ENCODE assay signal across 27 mouse cellular contexts in genomic region chr10:19333425-19333824, GRCm38 (mm10). TPM values are rescaled to one million over a fixed set of nuclear protein-coding genes. Genes with fewer than 3 reads are reported as not detected.
A peak's percentile ranks its signal among the peaks of the same experiment; 100 is the strongest.
DNase-seq lines count a peak whose midpoint lies in the region; TF ChIP-seq lines count a peak whose summit lies in the region.
"Had no signal": no experiment of that assay in that cellular context is flagged by ENCODE, and none has a peak within 500 bp of the region (broad histone marks: within the 10 kb centered on the region; RNA-seq: fewer than 3 reads in every experiment).

No protein-coding gene starts in this region.

- no peaks in the 10 kb centered on the region; the same call in 1 of the 2 replicates for H3K27me3 ChIP-seq in heart, adult 2 months (ENCODE audit: control insufficient read depth, insufficient read depth, low read length)
- H3K27me3 ChIP-seq: intestine, embryonic 15.5 days; limb, embryonic 13.5 days had no signal

- WGBS in heart, adult 2 months, result 86% methylated on average over 1 of the region's 1 CpGs

- no peak for TF ChIP-seq CTCF in heart, adult 2 months (IDR thresholded peaks at IDR 0.05)

- H3K27ac ChIP-seq in heart, adult 2 months, result no peak overlapping the region
- H3K27ac ChIP-seq: heart, embryonic 13.5 days; hindbrain, embryonic 13.5 days; intestine, embryonic 15.5 days; limb, embryonic 13.5 days; liver, embryonic 14.5 days; midbrain, embryonic 13.5 days had no signal

- intact Hi-C loops in heart, adult 2 months (cut with DNase I), result no loop called here

- H3K4me1 ChIP-seq in heart, adult 2 months (ENCODE audit: control insufficient read depth, insufficient read depth, low read length), result no peaks in the 10 kb centered on the region
- H3K4me1 ChIP-seq: heart, embryonic 13.5 days; intestine, embryonic 15.5 days; limb, embryonic 13.5 days had no signal

- H3K36me3 ChIP-seq in heart, adult 2 months (ENCODE audit: control insufficient read depth, insufficient read depth, low read length), result no peaks in the 10 kb centered on the region
- H3K36me3 ChIP-seq: heart, embryonic 13.5 days; hindbrain, embryonic 13.5 days; intestine, embryonic 15.5 days; limb, embryonic 13.5 days; midbrain, embryonic 13.5 days had no signal

- no peaks in the 10 kb centered on the region for H3K79me2 ChIP-seq in heart, adult 2 months (replicated peaks; ENCODE audit: control insufficient read depth, insufficient read depth, low read length)

- TF ChIP-seq POLR2A in heart, adult 2 months (IDR thresholded peaks at IDR 0.05; ENCODE audit: insufficient read depth, low read depth, low read length), result no peak

- DNase-seq in 3T3-L1 (ENCODE audit: low read depth, low spot score), result peak; percentile 56
- DNase-seq in CD4-positive, CD25-positive, alpha-beta regulatory T cell, adult 2 months (ENCODE audit: low read depth, low spot score), result peak; percentile 71
- peak; percentile 53 for DNase-seq in induced T-regulatory cell, adult 2 months (ENCODE audit: low read depth)
- peak; percentile 60 for DNase-seq in thymus, postnatal 14 days
- no peak for DNase-seq in heart, adult 2 months
- no peak for DNase-seq in ovary, postnatal 10 days (ENCODE audit: low spot score)
- no peak for DNase-seq in adrenal gland, postnatal 14 days
- DNase-seq: adrenal gland, postnatal 10 days; cerebellum, adult 11 months; cerebellum, postnatal 25 days; embryo, embryonic 11 days; right cerebral cortex, postnatal 4 days had no signal

- TF ChIP-seq EP300 in heart, adult 2 months (IDR thresholded peaks at IDR 0.05; ENCODE audit: insufficient read depth, low read depth, low read length), result no peak

- H3K4me3 ChIP-seq in heart, adult 2 months, result no peak overlapping the region
- H3K4me3 ChIP-seq: heart, embryonic 13.5 days; hindbrain, embryonic 13.5 days; intestine, embryonic 15.5 days; limb, embryonic 13.5 days; midbrain, embryonic 13.5 days had no signal

- no peak overlapping the region for H3K9ac ChIP-seq in heart, adult 2 months (ENCODE audit: low read depth, low read length)
- H3K9ac ChIP-seq: heart, embryonic 13.5 days; hindbrain, embryonic 13.5 days; intestine, embryonic 15.5 days; limb, embryonic 13.5 days; liver, embryonic 14.5 days; midbrain, embryonic 13.5 days had no signal

RNA-seq across cellular contexts. Expression of gene Olig3, which starts 22.9 kb away (rescaled TPM):
- total RNA-seq in heart, adult 2 months (2021), result not detected
- polyA plus RNA-seq in heart, adult 2 months (2012; rRNA removed), result not detected in 2 replicates
- total RNA-seq in adrenal gland, postnatal 14 days (2021), result not detected in 2 replicates
- total RNA-seq: adrenal gland, postnatal 10 days; gastrocnemius, adult 18-20 months; heart, postnatal 25 days; layer of hippocampus, postnatal 14 days; left cerebral cortex, postnatal 14 days; megakaryocyte, adult 5-6 weeks had no signal
- polyA plus RNA-seq: gonadal fat pad, adult 2 months; heart, embryonic 13.5 days; intestine, embryonic 15.5 days; kidney, embryonic 14.5 days; large intestine, adult 2 months; limb, embryonic 13.5 days; liver, embryonic 14.5 days; lung, embryonic 16.5 days had no signal

Comparison
In these comparisons a context has a peak if more than half of its experiments do, and no peak if none do; other contexts are left out.
1. DNase-seq: peak in 3T3-L1 (single experiment), CD4-positive, CD25-positive, alpha-beta regulatory T cell, adult 2 months (single experiment), induced T-regulatory cell, adult 2 months (single experiment) and thymus, postnatal 14 days (single experiment); none in heart, adult 2 months (0 of 2), ovary, postnatal 10 days (single experiment) and adrenal gland, postnatal 14 days (single experiment).